Mouse (Mus musculus) intestine, embryonic 14.5 days (tissue): ENCODE data around the gene Smg7. TPM values are rescaled to one million over a fixed set of nuclear protein-coding genes. Genes with fewer than 3 reads are reported as not detected.
A peak's percentile ranks its signal among the peaks of the same experiment; 100 is the strongest.

Experiments
- ATAC-seq: fragments of 200-750 bp; cut with Nextera tagmentation; replicated peaks from 2 replicates; pipeline ENCODE4 v1.8.0; 2017; ENCODE audit warnings: low read depth, moderate number of reproducible peaks, moderate TSS enrichment, moderate library complexity; ENCODE audit not compliant: low FRiP score, low TSS enrichment
- DNase-seq: peaks from one replicate; pipeline ENCODE4 v3.0.0-alpha.2; 2018; ENCODE audit warnings: low spot score
- H3K27ac ChIP-seq: fragments of 300-500 bp; sonication (generic); 2 replicates; pipeline ENCODE4 v1.5.1; 2014; ENCODE audit warnings: low read depth, mild to moderate bottlenecking, control low read depth
- H3K27me3 ChIP-seq: fragments of 300-500 bp; sonication (generic); replicated peaks from 2 replicates; pipeline ENCODE4 v1.6.1; 2014; ENCODE audit warnings: low read length, control low read depth; ENCODE audit not compliant: control insufficient read depth, insufficient read depth
- H3K36me3 ChIP-seq: fragments of 300-500 bp; sonication (generic); 2 replicates; pipeline ENCODE4 v1.6.1; 2014; ENCODE audit warnings: low read length, control low read depth; ENCODE audit not compliant: control insufficient read depth, insufficient read depth
- H3K4me1 ChIP-seq: fragments of 300-500 bp; sonication (generic); replicated peaks from 2 replicates; pipeline ENCODE4 v1.6.1; 2014; ENCODE audit warnings: low read length, control low read depth, mixed read lengths; ENCODE audit not compliant: control insufficient read depth, insufficient read depth
- H3K4me2 ChIP-seq: fragments of 300-500 bp; sonication (generic); 2 replicates; pipeline ENCODE4 v1.6.1; 2014; ENCODE audit warnings: low read length
- H3K4me3 ChIP-seq: fragments of 300-500 bp; sonication (generic); 2 replicates; pipeline ENCODE4 v1.5.1; 2014; ENCODE audit warnings: low read depth, low read length, control low read depth, mixed read lengths
- H3K9ac ChIP-seq: fragments of 300-500 bp; sonication (generic); 2 replicates; pipeline ENCODE4 v1.6.1; 2014; ENCODE audit warnings: mild to moderate bottlenecking, low read length
- H3K9me3 ChIP-seq: fragments of 300-500 bp; sonication (generic); 2 replicates; pipeline ENCODE4 v1.6.1; 2016; ENCODE audit warnings: low read length, control low read depth; ENCODE audit not compliant: control insufficient read depth
- WGBS: fragments of 180-500 bp; shearing (Covaris S2); extraction: QIAGEN DNeasy Blood & Tissue Kit; methylation state at CpG from one replicate; pipeline ENCODE4 v1.1.7; 2014; 5-methylcytosine and 5-hydroxymethylcytosine counted together
- polyA plus RNA-seq: library from polyadenylated mRNA; unstranded; fragments of >200 nt; fragmentation: Nextera tagmentation; extraction: Ambion mirVana; gene quantifications from 2 replicates; pipeline ENCODE4 v1.2.1, GENCODE M21; 2014

The Smg7 gene
- polyA plus RNA-seq, 1 experiment from 2014 or later, result 32.9 TPM

DNA sequence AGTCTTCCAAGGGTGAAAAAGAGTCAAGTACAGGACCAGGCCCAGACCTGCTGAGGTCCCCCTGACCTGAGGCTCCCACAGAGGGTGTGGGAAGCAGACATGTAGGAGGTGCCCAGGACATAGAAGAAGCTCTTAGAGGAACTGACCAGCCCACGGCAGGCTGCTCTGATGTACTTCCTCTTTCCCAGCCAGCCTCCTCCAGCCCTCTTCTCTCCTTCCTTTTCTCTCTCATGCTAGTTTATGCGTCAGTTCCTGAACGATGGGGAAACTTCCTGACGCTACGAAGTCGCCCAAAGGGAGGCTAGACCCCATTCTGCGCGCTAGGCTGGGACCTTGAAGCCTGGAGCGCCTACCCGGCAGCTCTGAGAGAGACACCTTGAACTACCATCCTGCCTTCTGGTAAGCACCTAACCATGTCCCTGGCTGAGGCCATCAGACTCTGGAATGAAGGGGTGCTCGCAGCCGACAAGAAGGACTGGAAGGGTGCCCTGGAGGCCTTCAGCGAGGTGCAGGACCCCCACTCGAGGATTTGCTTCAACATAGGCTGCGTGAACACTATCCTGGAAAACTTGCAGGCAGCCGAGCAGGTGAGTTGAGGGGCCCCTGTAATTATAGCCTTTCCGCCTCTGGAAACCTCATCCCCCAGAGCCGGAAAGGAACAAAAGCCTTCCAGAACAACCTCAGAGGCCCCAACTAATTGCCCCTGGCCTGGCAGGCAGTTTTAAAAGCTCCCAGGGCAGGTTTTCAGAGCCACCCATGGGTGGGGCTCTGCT is 94.6 kb downstream of the Smg7 start:
- Histone ChIP-seq H3K4me3 (no peak overlapping the region), H3K27me3 (no peaks in the 10 kb centered on the region), H3K9ac (no peak overlapping the region), H3K4me2 (no peak overlapping the region), H3K4me1 (peaks cover 8% of the 10 kb centered on the region), H3K27ac (peak overlapping the region; percentile 73), H3K36me3 (no peaks in the 10 kb centered on the region), H3K9me3 (no peaks in the 10 kb centered on the region)
- peak; percentile 73 for ATAC-seq
- WGBS, result 61% methylated on average over 18 of the region's 18 CpGs
- DNase-seq, result no peak

- H3K27ac ChIP-seq, result no peak overlapping the region
- no peaks in the 10 kb centered on the region for H3K36me3 ChIP-seq
- H3K4me2 ChIP-seq, result no peak overlapping the region
- no peak overlapping the region for H3K9ac ChIP-seq
- 77% methylated on average over 6 of the region's 6 CpGs for WGBS
- DNase-seq (no peak), ATAC-seq (no peak)
- H3K9me3 ChIP-seq, result no peaks in the 10 kb centered on the region
- no peaks in the 10 kb centered on the region for H3K27me3 ChIP-seq
- no peak overlapping the region for H3K4me3 ChIP-seq
- H3K4me1 ChIP-seq, result peaks cover 12% of the 10 kb centered on the region
Measured at GRCm38 (mm10) chr1:152804907-152805306, 97.5 kb downstream of the Smg7 start.

GRCm38 (mm10) chr1:152800633-152801176 is 101.7 kb downstream of the Smg7 start:
- no peak overlapping the region for H3K4me3 ChIP-seq
- H3K9me3 ChIP-seq, result no peaks in the 10 kb centered on the region
- no peak for DNase-seq
- H3K9ac ChIP-seq, result no peak overlapping the region
- WGBS, result 81% methylated on average over 13 of the region's 13 CpGs
- H3K4me1 ChIP-seq, result peaks cover 9% of the 10 kb centered on the region
- no peaks in the 10 kb centered on the region for H3K36me3 ChIP-seq
- H3K27ac ChIP-seq, result 0 out of 2 replicates have a peak overlapping the region, but pooled peaks have one; percentile 6
- no peaks in the 10 kb centered on the region for H3K27me3 ChIP-seq
- ATAC-seq, result no peak
- H3K4me2 ChIP-seq, result no peak overlapping the region

- H3K9me3 ChIP-seq, result no peaks in the 10 kb centered on the region
- H3K27me3 ChIP-seq, result no peaks in the 10 kb centered on the region
- H3K9ac ChIP-seq, result no peak within 1 kb of the TSS
- peaks cover 9% of the 10 kb centered on the region for H3K4me1 ChIP-seq
- no peaks in the 10 kb centered on the region for H3K36me3 ChIP-seq
- H3K4me3 ChIP-seq, result no peak within 1 kb of the TSS
- H3K4me2 ChIP-seq, result no peak within 1 kb of the TSS
- H3K27ac ChIP-seq, result 0 out of 2 replicates have a peak within 1 kb of the TSS, but pooled peaks have one; percentile 6
- ATAC-seq (peak; percentile 86), DNase-seq (no peak)
- 17% methylated on average over 2 of the region's 2 CpGs for WGBS
Measured at GRCm38 (mm10) chr1:152799897-152800296, 102.5 kb downstream of the Smg7 start, which contains the start of gene Ncf2. Gene Ncf2, plus strand, starts transcription at chr1:152800194.

GRCm38 (mm10) chr1:152798125-152798524 is 104.3 kb downstream of the Smg7 start:
- Histone ChIP-seq H3K4me2 (no peak overlapping the region), H3K9ac (no peak overlapping the region), H3K36me3 (no peaks in the 10 kb centered on the region), H3K27me3 (no peaks in the 10 kb centered on the region), H3K9me3 (peaks cover 2% of the 10 kb centered on the region; the same call in 1 of the 2 replicates), H3K4me3 (no peak overlapping the region), H3K27ac (no peak overlapping the region), H3K4me1 (peaks cover 9% of the 10 kb centered on the region)
- DNase-seq (no peak), ATAC-seq (no peak)
- 67% methylated on average over 9 of the region's 9 CpGs for WGBS

DNA sequence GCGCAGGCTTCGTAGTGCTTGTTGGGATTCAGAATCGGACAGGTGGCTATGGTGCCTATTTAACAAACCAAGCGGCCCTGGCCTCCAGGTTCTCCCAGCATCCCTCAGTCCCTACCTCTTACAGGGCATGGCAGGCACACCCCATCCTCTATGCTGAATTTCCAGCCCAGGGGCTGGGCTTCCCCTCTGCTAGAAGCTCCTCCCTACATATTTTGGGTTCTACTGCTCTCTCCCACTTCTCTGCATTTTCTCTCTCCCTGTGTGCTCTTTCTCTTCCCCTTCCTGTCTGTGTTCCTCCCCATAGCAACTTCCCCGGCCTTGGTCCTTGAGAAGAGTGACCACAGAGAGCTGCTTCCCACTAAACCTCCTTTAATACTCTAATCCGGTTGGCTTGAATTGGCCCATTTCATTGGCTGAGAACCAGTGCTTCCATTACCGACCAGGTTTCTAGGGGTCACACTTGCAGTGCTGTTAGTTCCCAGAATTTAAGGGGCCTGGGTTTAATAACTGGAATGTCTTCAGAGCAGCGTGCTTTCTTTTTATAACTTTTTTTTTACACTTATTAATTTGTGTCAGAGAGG is 105.7 kb downstream of the Smg7 start:
- H3K27me3 ChIP-seq, result no peaks in the 10 kb centered on the region
- H3K36me3 ChIP-seq, result no peaks in the 10 kb centered on the region
- peaks cover 2% of the 10 kb centered on the region; the same call in 1 of the 2 replicates for H3K9me3 ChIP-seq
- H3K27ac ChIP-seq, result no peak overlapping the region
- DNase-seq, result no peak
- ATAC-seq, result no peak
- no peak overlapping the region for H3K9ac ChIP-seq
- 83% methylated on average over 8 of the region's 8 CpGs for WGBS
- peaks cover 9% of the 10 kb centered on the region for H3K4me1 ChIP-seq
- H3K4me3 ChIP-seq, result no peak overlapping the region
- H3K4me2 ChIP-seq, result no peak overlapping the region

- Histone ChIP-seq H3K4me1 (peaks cover 9% of the 10 kb centered on the region), H3K36me3 (no peaks in the 10 kb centered on the region), H3K9me3 (peaks cover 2% of the 10 kb centered on the region; the same call in 1 of the 2 replicates), H3K9ac (no peak overlapping the region), H3K4me2 (no peak overlapping the region), H3K27me3 (no peaks in the 10 kb centered on the region), H3K4me3 (no peak overlapping the region), H3K27ac (no peak overlapping the region)
- WGBS, result 70% methylated on average over 8 of the region's 8 CpGs
- DNase-seq (no peak), ATAC-seq (no peak)
Measured at GRCm38 (mm10) chr1:152795688-152796255, 106.7 kb downstream of the Smg7 start.

- Histone ChIP-seq H3K27ac (no peak overlapping the region; the same call in 1 of the 2 replicates), H3K4me3 (no peak overlapping the region), H3K4me1 (no peaks in the 10 kb centered on the region), H3K9ac (no peak overlapping the region), H3K4me2 (no peak overlapping the region), H3K36me3 (no peaks in the 10 kb centered on the region), H3K9me3 (peaks cover 2% of the 10 kb centered on the region; the same call in 1 of the 2 replicates), H3K27me3 (no peaks in the 10 kb centered on the region)
- no peak for ATAC-seq
- DNase-seq, result no peak
- WGBS, result 68% methylated on average over 6 of the region's 6 CpGs
Measured at GRCm38 (mm10) chr1:152793495-152794130, 108.8 kb downstream of the Smg7 start.
